Mouse (Mus musculus): Measurements from ENCODE around the gene Mrpl42. TPM values are rescaled to one million over a fixed set of nuclear protein-coding genes. Genes with fewer than 3 reads are reported as not detected.

Gene Mrpl42
- total and polyA plus RNA-seq, 2 experiments from 2014 or later, result 125 to 250 TPM

DNA sequence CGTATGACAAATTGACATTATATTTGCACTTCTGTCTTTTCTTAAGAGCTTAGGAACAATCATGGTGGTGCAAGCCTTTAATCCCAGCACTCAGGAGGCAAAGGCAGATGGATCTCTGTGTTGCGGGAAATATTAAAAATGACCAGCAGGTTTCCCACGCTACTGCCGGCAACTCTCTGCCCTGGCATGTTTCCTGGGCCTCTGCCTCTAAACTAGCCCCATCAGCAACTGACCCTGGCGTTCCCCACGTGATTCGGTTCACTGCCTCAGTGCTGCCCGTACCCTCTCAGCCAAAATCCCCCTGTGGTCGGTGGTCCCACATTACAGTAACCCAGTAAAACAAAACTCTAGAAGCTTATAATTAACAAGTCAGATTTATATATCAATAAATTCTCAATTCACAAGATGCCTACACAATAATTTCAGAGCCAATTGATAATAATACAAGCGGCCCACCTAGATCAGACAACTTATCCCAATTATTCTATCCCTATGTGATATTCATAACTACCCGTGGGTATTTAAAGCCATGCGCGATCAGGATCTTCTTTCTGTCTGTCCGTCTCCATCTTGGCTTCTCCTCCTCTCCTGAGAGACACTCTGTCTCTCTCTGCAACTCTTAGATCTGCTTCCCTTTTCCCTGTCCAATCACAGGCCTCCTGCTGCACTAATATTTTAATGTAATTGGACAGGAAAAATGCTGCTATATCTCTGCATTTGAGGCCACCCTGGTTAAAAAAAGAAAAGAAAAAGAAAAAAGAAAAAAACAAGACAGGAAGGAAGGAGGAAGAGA lies 1.9 kb upstream of the Mrpl42 start:
- no peak for ATAC-seq (ENCODE audit: low FRiP score)
- Histone ChIP-seq H3K27ac (ENCODE audit: low read depth, low read length) (no peak overlapping the region), H3K27me3 (ENCODE audit: insufficient read depth, low read length) (no peaks in the 10 kb centered on the region), H3K9ac (replicated peaks; ENCODE audit: low read length, poor library complexity, severe bottlenecking) (no peak overlapping the region), H3K36me3 (ENCODE audit: insufficient read depth, low read length) (no peaks in the 10 kb centered on the region), H3K4me2 (ENCODE audit: low read depth, low read length, poor library complexity, severe bottlenecking) (no peak overlapping the region), H3K9me3 (ENCODE audit: low read length) (no peaks in the 10 kb centered on the region), H3K4me1 (ENCODE audit: insufficient read depth, low read length) (no peaks in the 10 kb centered on the region), H3K4me3 (ENCODE audit: low read depth, low read length) (no peak overlapping the region)
- DNase-seq (ENCODE audit: low spot score), result no peak
- WGBS, result 87% methylated on average over 14 of the region's 14 CpGs
- no peak for TF ChIP-seq CTCF (IDR thresholded peaks at IDR 0.05)

DNA sequence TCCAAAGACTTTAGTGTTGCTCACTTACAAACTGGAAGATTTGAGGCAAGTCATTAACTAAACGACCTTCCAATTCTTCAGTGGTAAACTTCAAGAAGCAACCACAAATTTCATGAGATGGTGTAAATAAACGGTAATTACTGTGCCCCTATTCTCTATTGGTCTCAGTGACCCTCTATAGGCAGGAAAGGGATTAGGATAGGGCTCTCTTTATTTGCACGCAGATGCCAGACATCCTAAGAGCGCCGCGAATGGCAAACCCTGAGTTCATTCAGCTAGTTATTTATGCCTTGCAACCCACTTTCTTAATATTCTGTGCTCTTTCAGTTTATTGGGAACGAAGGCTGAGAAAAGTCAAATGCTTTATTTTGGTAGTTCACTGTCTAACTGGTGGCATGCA lies 707 bp downstream of the Mrpl42 start:
- Histone ChIP-seq H3K4me1 (ENCODE audit: insufficient read depth, low read length) (no peaks in the 10 kb centered on the region), H3K27ac (ENCODE audit: low read depth, low read length) (peak overlapping the region; percentile 88), H3K36me3 (ENCODE audit: insufficient read depth, low read length) (no peaks in the 10 kb centered on the region), H3K9me3 (ENCODE audit: low read length) (no peaks in the 10 kb centered on the region), H3K27me3 (ENCODE audit: insufficient read depth, low read length) (no peaks in the 10 kb centered on the region), H3K4me3 (ENCODE audit: low read depth, low read length) (peak overlapping the region; percentile 82), H3K9ac (replicated peaks; ENCODE audit: low read length, poor library complexity, severe bottlenecking) (peak overlapping the region; percentile 77), H3K4me2 (ENCODE audit: low read depth, low read length, poor library complexity, severe bottlenecking) (peak overlapping the region; percentile 64)
- no peak for ATAC-seq (ENCODE audit: low FRiP score)
- WGBS, result 2% methylated on average over 7 of the region's 7 CpGs
- no peak for TF ChIP-seq CTCF (IDR thresholded peaks at IDR 0.05)
- DNase-seq (ENCODE audit: low spot score), result peak; percentile 26

DNA sequence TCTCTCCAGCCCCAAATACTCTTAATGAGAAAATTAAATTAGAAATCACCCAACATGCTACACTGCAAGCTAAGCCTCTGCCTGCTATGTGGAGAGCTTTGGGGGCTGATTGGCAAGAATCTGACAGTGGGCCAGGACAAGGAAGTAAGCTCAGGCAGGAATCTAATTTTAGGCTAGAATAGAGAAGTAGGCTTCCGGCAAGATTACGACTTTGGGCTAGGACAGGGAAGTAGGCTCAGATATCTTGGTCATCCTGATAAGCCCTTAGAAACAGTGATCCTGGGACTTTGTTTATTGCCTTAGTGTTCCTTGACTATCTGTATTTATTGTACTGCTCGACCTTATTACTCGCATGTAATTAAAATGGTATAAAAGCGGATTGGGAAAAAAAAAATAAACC lies 7.5 kb downstream of the Mrpl42 start:
- Histone ChIP-seq H3K27ac (ENCODE audit: low read depth, low read length) (no peak overlapping the region), H3K36me3 (ENCODE audit: insufficient read depth, low read length) (peaks cover 21% of the 10 kb centered on the region), H3K4me2 (ENCODE audit: low read depth, low read length, poor library complexity, severe bottlenecking) (no peak overlapping the region), H3K4me3 (ENCODE audit: low read depth, low read length) (no peak overlapping the region), H3K4me1 (ENCODE audit: insufficient read depth, low read length) (no peaks in the 10 kb centered on the region), H3K27me3 (ENCODE audit: insufficient read depth, low read length) (no peaks in the 10 kb centered on the region), H3K9ac (replicated peaks; ENCODE audit: low read length, poor library complexity, severe bottlenecking) (no peak overlapping the region), H3K9me3 (ENCODE audit: low read length) (no peaks in the 10 kb centered on the region)
- ATAC-seq (ENCODE audit: low FRiP score), result no peak
- no peak for TF ChIP-seq CTCF (IDR thresholded peaks at IDR 0.05)
- DNase-seq (ENCODE audit: low spot score), result no peak
- WGBS, result 96% methylated on average over 5 of the region's 5 CpGs

DNA sequence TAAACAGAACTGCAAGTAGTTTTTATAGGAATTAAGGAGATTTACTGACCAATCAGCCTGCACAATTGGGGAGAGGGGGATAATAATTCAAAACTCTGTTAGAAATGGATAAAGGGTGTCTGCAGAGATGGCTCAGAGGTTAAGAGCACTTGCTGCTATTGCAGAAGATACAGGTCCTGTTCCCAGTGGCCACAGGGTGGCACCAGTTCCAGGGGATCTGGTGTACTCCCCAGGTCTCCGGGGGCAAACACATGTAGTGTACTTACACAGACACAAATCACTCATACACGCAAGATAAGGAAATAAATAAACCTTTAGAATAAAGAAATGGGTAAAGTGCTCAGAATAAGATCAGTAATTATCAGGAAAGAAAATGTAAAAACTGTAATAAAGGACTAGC lies 12.1 kb downstream of the Mrpl42 start:
- H3K4me3 ChIP-seq (ENCODE audit: low read depth, low read length), result no peak overlapping the region
- H3K27ac ChIP-seq (ENCODE audit: low read depth, low read length), result no peak overlapping the region
- H3K36me3 ChIP-seq (ENCODE audit: insufficient read depth, low read length), result peaks cover 45% of the 10 kb centered on the region
- no peak overlapping the region for H3K9ac ChIP-seq (replicated peaks; ENCODE audit: low read length, poor library complexity, severe bottlenecking)
- peak; percentile 66 for TF ChIP-seq CTCF (IDR thresholded peaks at IDR 0.05)
- no peaks in the 10 kb centered on the region for H3K9me3 ChIP-seq (ENCODE audit: low read length)
- peak; percentile 20 for DNase-seq (ENCODE audit: low spot score)
- 77% methylated on average over 2 of the region's 2 CpGs for whole genome bisulfite sequencing
- ATAC-seq (ENCODE audit: low FRiP score), result no peak
- H3K4me1 ChIP-seq (ENCODE audit: insufficient read depth, low read length), result no peaks in the 10 kb centered on the region
- H3K27me3 ChIP-seq (ENCODE audit: insufficient read depth, low read length), result no peaks in the 10 kb centered on the region
- H3K4me2 ChIP-seq (ENCODE audit: low read depth, low read length, poor library complexity, severe bottlenecking), result no peak overlapping the region

DNA sequence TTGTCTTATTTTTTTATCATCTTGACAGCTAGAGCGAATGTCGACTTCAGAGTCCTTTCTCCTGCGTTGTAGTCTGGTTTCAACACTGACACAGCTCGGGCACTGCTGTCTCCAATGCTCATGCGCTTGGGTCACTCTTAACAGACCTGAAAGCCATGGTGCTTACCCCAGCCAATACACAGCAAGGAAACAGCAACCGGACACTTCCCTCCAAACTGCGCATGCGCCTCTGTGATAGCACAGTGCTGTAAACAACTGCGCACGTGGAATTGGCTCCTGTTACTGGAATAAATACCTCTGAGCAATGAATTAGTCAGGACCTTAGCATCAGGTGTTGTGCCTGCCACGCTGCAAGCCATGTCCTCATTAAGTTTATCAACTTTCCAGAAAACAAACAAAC lies 24.2 kb downstream of the Mrpl42 start:
- no peak overlapping the region for H3K4me3 ChIP-seq (ENCODE audit: low read depth, low read length)
- no peaks in the 10 kb centered on the region for H3K9me3 ChIP-seq (ENCODE audit: low read length)
- ATAC-seq (ENCODE audit: low FRiP score), result no peak
- H3K36me3 ChIP-seq (ENCODE audit: insufficient read depth, low read length), result peaks cover 8% of the 10 kb centered on the region
- DNase-seq (ENCODE audit: low spot score), result no peak
- H3K4me1 ChIP-seq (ENCODE audit: insufficient read depth, low read length), result no peaks in the 10 kb centered on the region
- no peak overlapping the region for H3K27ac ChIP-seq (ENCODE audit: low read depth, low read length)
- H3K27me3 ChIP-seq (ENCODE audit: insufficient read depth, low read length), result no peaks in the 10 kb centered on the region
- H3K9ac ChIP-seq (replicated peaks; ENCODE audit: low read length, poor library complexity, severe bottlenecking), result no peak overlapping the region
- WGBS, result 85% methylated on average over 11 of the region's 11 CpGs
- no peak overlapping the region for H3K4me2 ChIP-seq (ENCODE audit: low read depth, low read length, poor library complexity, severe bottlenecking)
- TF ChIP-seq CTCF (IDR thresholded peaks at IDR 0.05), result no peak

DNA sequence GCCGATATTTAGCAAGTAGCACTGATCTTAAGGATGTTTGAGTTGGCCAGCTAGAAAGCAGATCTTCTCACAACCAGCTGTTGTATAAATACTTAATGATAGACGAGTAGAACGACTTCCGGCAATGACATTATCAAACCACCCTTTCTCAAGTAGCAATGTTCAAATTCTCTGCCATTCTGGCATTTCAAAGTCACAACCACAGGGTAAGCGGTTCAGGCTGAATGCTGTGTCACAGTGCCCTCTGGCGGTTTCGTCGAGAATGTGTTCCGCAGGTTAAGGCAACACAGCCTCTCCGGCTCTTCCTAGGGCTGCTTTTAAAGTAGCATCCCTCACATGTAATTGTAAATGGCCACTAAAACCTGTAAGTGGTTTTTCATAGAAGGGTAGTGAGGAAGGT lies 25.8 kb downstream of the Mrpl42 start:
- H3K27ac ChIP-seq (ENCODE audit: low read depth, low read length), result no peak overlapping the region
- 10% methylated on average over 10 of the region's 10 CpGs for WGBS
- no peaks in the 10 kb centered on the region for H3K27me3 ChIP-seq (ENCODE audit: insufficient read depth, low read length)
- peaks cover 4% of the 10 kb centered on the region; the same call in 1 of the 2 replicates for H3K36me3 ChIP-seq (ENCODE audit: insufficient read depth, low read length)
- H3K9ac ChIP-seq (replicated peaks; ENCODE audit: low read length, poor library complexity, severe bottlenecking), result no peak overlapping the region
- no peaks in the 10 kb centered on the region for H3K9me3 ChIP-seq (ENCODE audit: low read length)
- ATAC-seq (ENCODE audit: low FRiP score), result no peak
- no peak overlapping the region for H3K4me2 ChIP-seq (ENCODE audit: low read depth, low read length, poor library complexity, severe bottlenecking)
- TF ChIP-seq CTCF (IDR thresholded peaks at IDR 0.05), result peak; percentile 98
- no peak overlapping the region for H3K4me3 ChIP-seq (ENCODE audit: low read depth, low read length)
- H3K4me1 ChIP-seq (ENCODE audit: insufficient read depth, low read length), result no peaks in the 10 kb centered on the region
- DNase-seq (ENCODE audit: low spot score), result peak; percentile 92

Data from midbrain, postnatal 0 days (tissue).